Comparison of ENCODE assay signal across 19 mouse cellular contexts in genomic region chr1:187961452-187961851, GRCm38 (mm10).
"Had no signal": no experiment of that assay in that cellular context is flagged by ENCODE, and none has a peak within 500 bp of the region (broad histone marks: within the 10 kb centered on the region; RNA-seq: fewer than 3 reads in every experiment).

No protein-coding gene starts in this region.

- H3K4me2 ChIP-seq: liver, embryonic 12.5 days; lung, embryonic 14.5 days; midbrain, embryonic 11.5 days; midbrain, embryonic 13.5 days; midbrain, embryonic 15.5 days; neural tube, embryonic 13.5 days; neural tube, embryonic 15.5 days had no signal

- ATAC-seq: liver, embryonic 12.5 days; midbrain, embryonic 13.5 days; midbrain, embryonic 15.5 days had no signal

- H3K9ac ChIP-seq: liver, embryonic 12.5 days; liver, embryonic 14.5 days; lung, embryonic 14.5 days; midbrain, embryonic 13.5 days; midbrain, embryonic 15.5 days; neural tube, embryonic 13.5 days; neural tube, embryonic 15.5 days had no signal

- H3K27me3 ChIP-seq: liver, embryonic 12.5 days; megakaryocyte, embryonic 14.5 days; midbrain, embryonic 15.5 days; neural tube, embryonic 13.5 days; neural tube, embryonic 15.5 days had no signal

- H3K9me3 ChIP-seq: liver, embryonic 12.5 days; midbrain, embryonic 13.5 days; midbrain, embryonic 15.5 days; neural tube, embryonic 13.5 days; neural tube, embryonic 15.5 days had no signal

- H3K4me1 ChIP-seq: liver, embryonic 12.5 days; megakaryocyte, embryonic 14.5 days had no signal

- H3K4me3 ChIP-seq: liver, embryonic 12.5 days; megakaryocyte, embryonic 14.5 days; midbrain, embryonic 13.5 days; midbrain, embryonic 15.5 days; neural tube, embryonic 13.5 days; neural tube, embryonic 15.5 days had no signal

- H3K36me3 ChIP-seq: liver, embryonic 12.5 days; midbrain, embryonic 13.5 days; midbrain, embryonic 15.5 days; neural tube, embryonic 13.5 days; neural tube, embryonic 15.5 days had no signal

- DNase-seq: liver; lung, embryonic 14.5 days; retina, postnatal 1 day; right cerebral cortex, adult 18-20 months; right cerebral cortex, postnatal 25 days; right cerebral cortex, postnatal 4 days; spleen, adult 18-20 months; thymus, adult 18-20 months; thymus, postnatal 14 days; thymus, postnatal 36 days had no signal

- H3K27ac ChIP-seq: liver, embryonic 12.5 days; liver, embryonic 14.5 days; macrophage; midbrain, embryonic 13.5 days; midbrain, embryonic 15.5 days; neural tube, embryonic 13.5 days; neural tube, embryonic 15.5 days had no signal
